In genomic region chr8:80838199-80838598, GRCm38 (mm10) we compare ENCODE assay signal across 9 mouse cellular contexts. TPM values are rescaled to one million over a fixed set of nuclear protein-coding genes. Genes with fewer than 3 reads are reported as not detected.
DNase-seq lines count a peak whose midpoint lies in the region; ATAC-seq and TF ChIP-seq lines count a peak whose summit lies in the region.
"Had no signal": no experiment of that assay in that cellular context is flagged by ENCODE, and none has a peak within 500 bp of the region (broad histone marks: within the 10 kb centered on the region; RNA-seq: fewer than 3 reads in every experiment).

No protein-coding gene starts in this region.

- no peak overlapping the region for H3K4me3 ChIP-seq in lung, adult 2 months (replicated peaks; ENCODE audit: extremely low read depth, low read depth, low read length)
- H3K4me3 ChIP-seq in kidney, embryonic 16.5 days (ENCODE audit: low read length) = no peak overlapping the region
- H3K4me3 ChIP-seq in forebrain, embryonic 15.5 days = no peak overlapping the region
- H3K4me3 ChIP-seq: neural tube, embryonic 15.5 days had no signal

- peak; percentile 72 for ATAC-seq in kidney, embryonic 16.5 days (ENCODE audit: low FRiP score, low TSS enrichment)
- no peak for ATAC-seq in forebrain, embryonic 15.5 days (replicated peaks)

- TF ChIP-seq POLR2A in lung, adult 2 months (IDR thresholded peaks at IDR 0.05; ENCODE audit: borderline replicate concordance, extremely low read depth, low read depth, low read length) = no peak

- no peak overlapping the region for H3K4me2 ChIP-seq in kidney, embryonic 16.5 days (replicated peaks; ENCODE audit: low read depth, low read length)
- H3K4me2 ChIP-seq in forebrain, embryonic 15.5 days (replicated peaks) = no peak overlapping the region
- H3K4me2 ChIP-seq: neural tube, embryonic 15.5 days had no signal

- peaks cover 16% of the 10 kb centered on the region for H3K4me1 ChIP-seq in lung, adult 2 months (ENCODE audit: control insufficient read depth, insufficient read depth, low read length)
- peaks cover 32% of the 10 kb centered on the region for H3K4me1 ChIP-seq in kidney, embryonic 16.5 days (ENCODE audit: insufficient read depth, low read length)
- peaks cover 16% of the 10 kb centered on the region; the same call in 1 of the 2 replicates for H3K4me1 ChIP-seq in forebrain, embryonic 15.5 days

- H3K27ac ChIP-seq in kidney, embryonic 16.5 days (ENCODE audit: low read length) = peak overlapping the region; percentile 46; the same call in 1 of the 2 replicates
- H3K27ac ChIP-seq in forebrain, embryonic 15.5 days (replicated peaks) = no peak overlapping the region
- H3K27ac ChIP-seq: neural tube, embryonic 15.5 days had no signal

- H3K27me3 ChIP-seq in kidney, embryonic 16.5 days (ENCODE audit: insufficient read depth, low read length) = no peaks in the 10 kb centered on the region
- no peaks in the 10 kb centered on the region for H3K27me3 ChIP-seq in forebrain, embryonic 15.5 days
- H3K27me3 ChIP-seq: neural tube, embryonic 15.5 days had no signal

- no peaks in the 10 kb centered on the region for H3K36me3 ChIP-seq in kidney, embryonic 16.5 days (ENCODE audit: insufficient read depth, low read length)
- no peaks in the 10 kb centered on the region for H3K36me3 ChIP-seq in forebrain, embryonic 15.5 days
- H3K36me3 ChIP-seq: neural tube, embryonic 15.5 days had no signal

- DNase-seq in lung, adult 18-20 months = peak; percentile 42 to 65
- no peak for DNase-seq in lung, adult 2 months
- peak; percentile 64 for DNase-seq in heart, adult 8-10 months (ENCODE audit: low spot score)
- peak; percentile 67 for DNase-seq in skeletal muscle tissue, adult 2 months (ENCODE audit: low read depth, low spot score)
- no peak for DNase-seq in spleen, postnatal 14 days (ENCODE audit: low spot score in 2 of 2)
- DNase-seq in thymus, postnatal 4 days = no peak

- TF ChIP-seq CTCF in lung, adult 2 months (IDR thresholded peaks at IDR 0.05; ENCODE audit: insufficient read depth, low read length) = no peak

- 32% methylated on average over 6 of the region's 6 CpGs for WGBS in lung, adult 2 months
- WGBS in kidney, embryonic 16.5 days = 38% methylated on average over 6 of the region's 6 CpGs
- 64% methylated on average over 6 of the region's 6 CpGs for WGBS in forebrain, embryonic 15.5 days

- H3K9ac ChIP-seq in kidney, embryonic 16.5 days (replicated peaks; ENCODE audit: low read length) = no peak overlapping the region
- H3K9ac ChIP-seq in forebrain, embryonic 15.5 days (replicated peaks) = no peak overlapping the region
- H3K9ac ChIP-seq: neural tube, embryonic 15.5 days had no signal

- H3K9me3 ChIP-seq in kidney, embryonic 16.5 days (ENCODE audit: low read length) = no peaks in the 10 kb centered on the region
- H3K9me3 ChIP-seq in forebrain, embryonic 15.5 days = no peaks in the 10 kb centered on the region
- H3K9me3 ChIP-seq: neural tube, embryonic 15.5 days had no signal

RNA-seq across cellular contexts. Expression of gene Gab1, which starts 42.1 kb away (rescaled TPM):
- 36.2 and 49.5 TPM in 2 replicates for polyA plus RNA-seq in lung, adult 2 months (2012; rRNA removed)
- 10 to 100 TPM; 33.6 to 43.1 (median 40.6) TPM for total RNA-seq in heart, adult 8-10 months (2022)
- polyA plus RNA-seq in kidney, embryonic 16.5 days (2015; fragmentation: Nextera tagmentation; extraction: Ambion mirVana) = 14.7 and 15.6 TPM in 2 replicates
- polyA plus RNA-seq in forebrain, embryonic 15.5 days (2015; fragmentation: Nextera tagmentation; extraction: Ambion mirVana) = 12.0 and 13.6 TPM in 2 replicates

Comparison
In these comparisons a context has a peak if more than half of its experiments do, and no peak if none do; other contexts are left out.
1. DNase-seq: peak in lung, adult 18-20 months (2 of 2), heart, adult 8-10 months (single experiment) and skeletal muscle tissue, adult 2 months (single experiment); none in lung, adult 2 months (single experiment), spleen, postnatal 14 days (0 of 2) and thymus, postnatal 4 days (single experiment).